ENCODE assay signal across 25 mouse cellular contexts in the genomic region with DNA sequence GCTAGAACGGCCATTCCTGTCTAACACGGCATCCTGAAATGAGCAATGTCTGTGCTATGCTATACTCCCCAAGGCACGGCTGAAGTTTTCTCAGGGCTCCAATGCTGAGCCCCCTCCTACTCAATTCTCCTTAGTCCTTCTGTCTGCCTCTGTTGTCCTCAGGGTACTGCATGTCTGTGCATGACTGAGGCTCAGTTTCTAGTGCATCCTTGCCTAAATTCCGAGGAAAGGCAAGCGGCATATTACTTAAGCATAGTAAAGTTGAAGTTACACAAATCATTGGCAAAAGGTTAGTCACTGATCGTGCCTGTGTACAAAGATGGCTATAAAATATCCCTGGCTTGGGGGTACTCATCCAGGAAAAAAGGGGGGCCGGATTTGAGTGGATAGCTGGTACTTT. TPM values are rescaled to one million over a fixed set of nuclear protein-coding genes. Genes with fewer than 3 reads are reported as not detected.
DNase-seq lines count a peak whose midpoint lies in the region; ATAC-seq lines count a peak whose summit lies in the region.
"Had no signal": no experiment of that assay in that cellular context is flagged by ENCODE, and none has a peak within 500 bp of the region (broad histone marks: within the 10 kb centered on the region; RNA-seq: fewer than 3 reads in every experiment).

No protein-coding gene starts in this region.

- no peak for DNase-seq in forebrain, embryonic 10.5 days (ENCODE audit: extremely low spot score, low spot score)
- no peak for DNase-seq in forebrain, embryonic 11.5 days (ENCODE audit: low spot score)
- no peak for DNase-seq in midbrain, embryonic 10.5 days (ENCODE audit: low spot score)
- DNase-seq in midbrain, embryonic 11.5 days (ENCODE audit: low spot score, missing footprints): no peak
- DNase-seq in fat pad, adult 2 months (ENCODE audit: extremely low read depth, low read depth, low spot score): peak; percentile 100
- DNase-seq in adrenal gland, postnatal 4 days (ENCODE audit: low spot score in 2 of 2): no peak
- DNase-seq: adrenal gland, adult 8-10 months; adrenal gland, postnatal 25 days; cerebellum, adult 18-20 months; cerebellum, adult 9-10 months; cerebellum, postnatal 14 days; gastrocnemius, postnatal 25 days; heart, postnatal 10 days; heart, postnatal 36 days had no signal

- H3K9ac ChIP-seq in forebrain, embryonic 11.5 days (ENCODE audit: low read length): no peak overlapping the region
- no peak overlapping the region for H3K9ac ChIP-seq in midbrain, embryonic 11.5 days (ENCODE audit: low read length)
- H3K9ac ChIP-seq: embryonic facial prominence, embryonic 13.5 days; forebrain, embryonic 12.5 days; forebrain, embryonic 15.5 days; heart, embryonic 12.5 days; heart, embryonic 15.5 days; hindbrain, embryonic 13.5 days; intestine, embryonic 15.5 days had no signal

- no peaks in the 10 kb centered on the region for H3K9me3 ChIP-seq in forebrain, embryonic 10.5 days
- H3K9me3 ChIP-seq in forebrain, embryonic 11.5 days (ENCODE audit: control insufficient read depth, low read length): no peaks in the 10 kb centered on the region
- H3K9me3 ChIP-seq in midbrain, embryonic 10.5 days (replicated peaks): no peaks in the 10 kb centered on the region
- no peaks in the 10 kb centered on the region for H3K9me3 ChIP-seq in midbrain, embryonic 11.5 days (ENCODE audit: control insufficient read depth, low read length)
- H3K9me3 ChIP-seq: embryonic facial prominence, embryonic 13.5 days; forebrain, embryonic 12.5 days; forebrain, embryonic 15.5 days; heart, embryonic 12.5 days; heart, embryonic 15.5 days; hindbrain, embryonic 10.5 days; hindbrain, embryonic 13.5 days; intestine, embryonic 15.5 days had no signal

- peaks cover 5% of the 10 kb centered on the region for H3K36me3 ChIP-seq in forebrain, embryonic 10.5 days (replicated peaks)
- no peaks in the 10 kb centered on the region for H3K36me3 ChIP-seq in forebrain, embryonic 11.5 days (ENCODE audit: control insufficient read depth, insufficient read depth, low read length)
- H3K36me3 ChIP-seq in midbrain, embryonic 10.5 days: no peaks in the 10 kb centered on the region
- H3K36me3 ChIP-seq in midbrain, embryonic 11.5 days (ENCODE audit: control insufficient read depth, insufficient read depth, low read length): no peaks in the 10 kb centered on the region
- H3K36me3 ChIP-seq: embryonic facial prominence, embryonic 13.5 days; forebrain, embryonic 12.5 days; forebrain, embryonic 15.5 days; heart, embryonic 12.5 days; heart, embryonic 15.5 days; hindbrain, embryonic 10.5 days; hindbrain, embryonic 13.5 days; intestine, embryonic 15.5 days had no signal

- H3K4me1 ChIP-seq in forebrain, embryonic 10.5 days: peaks cover 48% of the 10 kb centered on the region
- H3K4me1 ChIP-seq in forebrain, embryonic 11.5 days (replicated peaks; ENCODE audit: control insufficient read depth, insufficient read depth, low read length): peaks cover 6% of the 10 kb centered on the region; the same call in 1 of the 2 replicates
- peaks cover 59% of the 10 kb centered on the region for H3K4me1 ChIP-seq in midbrain, embryonic 10.5 days
- H3K4me1 ChIP-seq in midbrain, embryonic 11.5 days (ENCODE audit: control insufficient read depth, insufficient read depth, low read length): peaks cover 17% of the 10 kb centered on the region
- H3K4me1 ChIP-seq: intestine, embryonic 15.5 days had no signal

- no peak overlapping the region for H3K4me3 ChIP-seq in forebrain, embryonic 10.5 days
- no peak overlapping the region for H3K4me3 ChIP-seq in forebrain, embryonic 11.5 days (ENCODE audit: low read depth, low read length)
- H3K4me3 ChIP-seq in midbrain, embryonic 10.5 days: no peak overlapping the region
- H3K4me3 ChIP-seq in midbrain, embryonic 11.5 days (ENCODE audit: low read depth, low read length): no peak overlapping the region
- H3K4me3 ChIP-seq: embryonic facial prominence, embryonic 13.5 days; erythroblast, embryonic 14.5 days; forebrain, embryonic 12.5 days; forebrain, embryonic 15.5 days; heart, embryonic 12.5 days; heart, embryonic 15.5 days; hindbrain, embryonic 10.5 days; hindbrain, embryonic 13.5 days; intestine, embryonic 15.5 days had no signal

- no peak for ATAC-seq in forebrain, embryonic 11.5 days (replicated peaks; ENCODE audit: low FRiP score)
- no peak for ATAC-seq in midbrain, embryonic 11.5 days (ENCODE audit: low FRiP score)
- ATAC-seq: activated CD4-positive, CD25-positive, alpha-beta regulatory T cell, adult 4 months; forebrain, embryonic 15.5 days; hindbrain, embryonic 16.5 days; intestine, embryonic 15.5 days had no signal

- no peak overlapping the region for H3K4me2 ChIP-seq in forebrain, embryonic 11.5 days (ENCODE audit: low read depth, low read length, severe bottlenecking)
- no peak overlapping the region for H3K4me2 ChIP-seq in midbrain, embryonic 11.5 days
- H3K4me2 ChIP-seq: embryonic facial prominence, embryonic 13.5 days; forebrain, embryonic 12.5 days; forebrain, embryonic 15.5 days; heart, embryonic 12.5 days; heart, embryonic 15.5 days; hindbrain, embryonic 13.5 days; intestine, embryonic 15.5 days had no signal

- WGBS in forebrain, embryonic 10.5 days: 86% methylated on average over 7 of the region's 7 CpGs
- 86% methylated on average over 7 of the region's 7 CpGs for WGBS in forebrain, embryonic 11.5 days
- WGBS in midbrain, embryonic 10.5 days: 83% methylated on average over 7 of the region's 7 CpGs
- WGBS in midbrain, embryonic 11.5 days: 85% methylated on average over 7 of the region's 7 CpGs

- H3K27ac ChIP-seq in forebrain, embryonic 10.5 days: peak overlapping the region; percentile 0; the same call in 1 of the 2 replicates
- H3K27ac ChIP-seq in forebrain, embryonic 11.5 days (ENCODE audit: low read depth, low read length): no peak overlapping the region
- H3K27ac ChIP-seq in midbrain, embryonic 10.5 days (replicated peaks): 0 out of 2 replicates have a peak overlapping the region, but pooled peaks have one; percentile 55
- H3K27ac ChIP-seq in midbrain, embryonic 11.5 days (ENCODE audit: low read depth, low read length): no peak overlapping the region
- H3K27ac ChIP-seq: embryonic facial prominence, embryonic 13.5 days; forebrain, embryonic 12.5 days; forebrain, embryonic 15.5 days; heart, embryonic 15.5 days; hindbrain, embryonic 10.5 days; hindbrain, embryonic 13.5 days; intestine, embryonic 15.5 days had no signal

- no peaks in the 10 kb centered on the region for H3K27me3 ChIP-seq in forebrain, embryonic 10.5 days (ENCODE audit: poor library complexity, severe bottlenecking)
- H3K27me3 ChIP-seq in forebrain, embryonic 11.5 days (ENCODE audit: control insufficient read depth, insufficient read depth, low read length): no peaks in the 10 kb centered on the region
- no peaks in the 10 kb centered on the region for H3K27me3 ChIP-seq in midbrain, embryonic 10.5 days (ENCODE audit: low read depth, poor library complexity, severe bottlenecking)
- no peaks in the 10 kb centered on the region; the same call in 1 of the 2 replicates for H3K27me3 ChIP-seq in midbrain, embryonic 11.5 days (ENCODE audit: control insufficient read depth, insufficient read depth, low read length)
- H3K27me3 ChIP-seq: embryonic facial prominence, embryonic 13.5 days; forebrain, embryonic 12.5 days; forebrain, embryonic 15.5 days; heart, embryonic 12.5 days; heart, embryonic 15.5 days; intestine, embryonic 15.5 days had no signal

RNA-seq across cellular contexts. Expression of a gene that starts 6.4 kb away (rescaled TPM):
- 17.9 and 19.4 TPM in 2 replicates for polyA plus RNA-seq in forebrain, embryonic 10.5 days (2016; fragmentation: Nextera tagmentation; extraction: Ambion mirVana)
- 28.6 and 29.3 TPM in 2 replicates for polyA plus RNA-seq in forebrain, embryonic 11.5 days (2014; fragmentation: Nextera tagmentation; extraction: Ambion mirVana)
- polyA plus RNA-seq in midbrain, embryonic 10.5 days (2016; fragmentation: Nextera tagmentation; extraction: Ambion mirVana): 23.9 and 33.3 TPM in 2 replicates
- polyA plus RNA-seq in midbrain, embryonic 11.5 days (2014; fragmentation: Nextera tagmentation; extraction: Ambion mirVana): 41.8 and 45.9 TPM in 2 replicates
- 1 to 10 TPM; 5.5 to 7.2 TPM for total RNA-seq in adrenal gland, postnatal 4 days (2021)
- polyA plus RNA-seq: activated CD4-positive, CD25-positive, alpha-beta regulatory T cell, adult 4 months had no signal

RNA-seq across cellular contexts. Expression of a gene that starts 12.8 kb away (rescaled TPM):
- polyA plus RNA-seq in forebrain, embryonic 10.5 days (2016; fragmentation: Nextera tagmentation; extraction: Ambion mirVana): 19.7 and 20.6 TPM in 2 replicates
- polyA plus RNA-seq in forebrain, embryonic 11.5 days (2014; fragmentation: Nextera tagmentation; extraction: Ambion mirVana): 23.3 and 23.8 TPM in 2 replicates
- polyA plus RNA-seq in midbrain, embryonic 10.5 days (2016; fragmentation: Nextera tagmentation; extraction: Ambion mirVana): 17.5 and 19.2 TPM in 2 replicates
- 20.9 and 21.9 TPM in 2 replicates for polyA plus RNA-seq in midbrain, embryonic 11.5 days (2014; fragmentation: Nextera tagmentation; extraction: Ambion mirVana)
- 10 to 100 TPM; 18.4 to 20.1 TPM for total RNA-seq in adrenal gland, postnatal 4 days (2021)

Comparison
In these comparisons a context has a peak if more than half of its experiments do, and no peak if none do; other contexts are left out.
1. H3K27ac ChIP-seq: peak in forebrain, embryonic 10.5 days (single experiment) and midbrain, embryonic 10.5 days (single experiment); none in forebrain, embryonic 11.5 days (single experiment) and midbrain, embryonic 11.5 days (single experiment).